Mouse (Mus musculus) stomach, postnatal 0 days (tissue): ENCODE measurements around the gene Ttll8.

Experiments used
- CTCF ChIP-seq: IDR thresholded peaks from 2 replicates; pipeline ENCODE4 v1.5.1; 2016; ENCODE audit warnings: antibody characterized with exemption, low read depth, mild to moderate bottlenecking, moderate library complexity
- EP300 ChIP-seq: optimal IDR thresholded peaks from 2 replicates; pipeline ENCODE3; 2016; ENCODE audit warnings: antibody characterized with exemption

- TF ChIP-seq CTCF (no peak), EP300 (no peak)
Observed at GRCm38 (mm10) chr15:88865061-88865460, 89.2 kb downstream of the Ttll8 start.
